Mouse (Mus musculus) urinary bladder, adult 2 months (tissue): ENCODE data around the gene Bean1. TPM values are rescaled to one million over a fixed set of nuclear protein-coding genes. Genes with fewer than 3 reads are reported as not detected.

ENCODE experiments used
- DNase-seq: peaks from one replicate; pipeline ENCODE4 v3.0.0; 2022; ENCODE audit warnings: low spot score
- polyA plus RNA-seq: library from polyadenylated mRNA; depleted of rRNA; stranded (reverse); fragments of >200 nt; gene quantifications from 2 replicates; pipeline ENCODE4 v1.2.3, GENCODE M21; 2012

Gene Bean1
- polyA plus RNA-seq, 1 experiment: 12.0 TPM

DNA sequence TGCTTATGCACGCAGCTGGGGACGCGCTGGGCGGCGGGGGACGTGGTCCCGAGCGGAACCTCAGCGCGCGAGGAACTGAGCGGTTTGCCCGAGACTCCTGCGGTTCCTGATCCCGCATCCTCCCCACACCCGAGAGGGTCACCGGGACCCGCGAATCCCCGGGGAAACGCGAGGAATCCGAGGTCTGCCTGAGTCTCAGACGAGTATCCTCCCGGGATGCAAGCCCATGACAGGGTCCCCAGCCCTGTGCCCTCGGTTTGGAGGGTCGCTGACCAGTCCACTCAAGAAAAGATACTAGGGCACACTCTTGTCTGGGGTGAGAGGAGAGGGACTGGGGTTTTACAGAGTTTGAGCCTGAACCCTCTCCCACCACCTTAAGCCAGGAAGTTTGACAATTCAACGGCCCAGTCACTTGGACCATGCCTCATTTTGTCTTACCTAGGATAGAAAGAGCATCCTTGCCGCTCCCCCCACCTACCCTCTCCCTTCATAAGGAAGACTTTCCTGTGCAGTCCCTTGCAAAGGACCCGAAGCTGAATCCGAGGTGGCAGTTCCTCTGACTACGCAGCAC, 893 bp downstream of the Bean1 start:
- no peak for DNase-seq

DNA sequence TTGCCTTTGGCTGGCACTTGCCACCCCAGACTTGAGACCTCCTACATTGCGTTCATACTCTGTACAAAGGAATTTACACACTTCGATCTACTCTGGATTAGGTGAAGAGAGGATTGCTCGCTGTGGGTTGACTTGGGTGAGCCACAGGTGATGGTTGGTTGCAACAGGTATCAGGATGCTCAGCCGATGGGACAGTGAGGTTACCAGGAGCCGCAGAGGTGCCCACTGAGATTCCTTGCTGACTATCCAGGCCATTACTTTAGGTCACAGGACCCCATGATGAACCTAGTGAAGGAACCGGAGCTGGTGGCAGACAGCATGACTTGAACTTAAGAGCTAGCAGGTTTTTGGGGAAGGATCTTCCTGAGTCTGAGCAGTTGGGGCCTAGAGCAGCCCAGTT, 2.2 kb downstream of the Bean1 start:
- no peak for DNase-seq

DNA sequence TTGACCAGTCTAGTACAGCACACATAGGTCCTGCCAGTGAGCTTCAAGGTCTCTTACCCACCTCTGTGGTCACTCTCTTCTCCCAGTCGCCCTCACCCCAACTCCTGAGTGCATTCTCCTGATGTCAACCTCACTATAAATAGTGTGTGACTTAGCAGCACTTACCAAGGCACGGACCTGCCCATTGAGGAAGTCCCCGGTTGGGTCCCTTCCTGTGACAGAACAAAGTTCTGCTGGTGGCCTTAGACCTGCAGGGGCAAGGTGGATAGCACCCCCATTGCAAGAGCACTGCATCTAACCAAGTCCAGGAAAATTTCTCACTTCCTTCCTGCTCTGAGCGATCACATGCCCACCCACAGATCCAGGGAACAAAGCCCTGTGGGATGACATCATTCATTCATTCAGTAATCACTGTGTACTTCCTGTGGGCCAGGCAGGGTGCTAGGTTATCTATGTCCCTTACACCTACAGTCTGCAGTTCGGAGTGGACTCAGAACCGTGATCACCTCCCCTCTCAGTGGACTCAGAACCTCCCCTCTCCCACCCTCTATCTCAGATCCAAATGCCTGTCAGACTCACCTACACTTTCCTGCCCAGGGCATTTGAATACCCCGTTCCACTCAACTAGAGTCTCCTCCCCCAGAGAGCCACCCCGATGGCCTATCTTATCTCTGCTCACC, 5.7 kb downstream of the Bean1 start:
- DNase-seq: no peak

DNA sequence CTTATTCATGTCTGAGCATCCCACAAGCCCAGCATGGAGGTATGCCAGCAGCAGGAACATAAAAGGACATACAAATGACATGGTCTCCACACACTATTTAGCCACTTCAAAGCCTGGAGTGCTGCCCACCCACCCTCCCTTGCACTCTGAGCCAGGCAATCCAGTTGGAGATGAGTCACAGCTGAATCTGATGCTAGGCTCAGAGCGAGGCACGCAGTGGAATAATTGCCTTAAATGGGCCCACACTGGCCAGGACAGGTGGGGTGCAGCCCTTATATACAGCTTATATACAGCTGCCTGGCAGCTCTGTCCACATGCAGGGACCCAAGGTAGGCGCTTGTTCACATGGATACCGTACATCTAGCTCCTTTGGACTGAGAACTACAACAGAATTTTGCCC, 6.8 kb downstream of the Bean1 start:
- no peak for DNase-seq

DNA sequence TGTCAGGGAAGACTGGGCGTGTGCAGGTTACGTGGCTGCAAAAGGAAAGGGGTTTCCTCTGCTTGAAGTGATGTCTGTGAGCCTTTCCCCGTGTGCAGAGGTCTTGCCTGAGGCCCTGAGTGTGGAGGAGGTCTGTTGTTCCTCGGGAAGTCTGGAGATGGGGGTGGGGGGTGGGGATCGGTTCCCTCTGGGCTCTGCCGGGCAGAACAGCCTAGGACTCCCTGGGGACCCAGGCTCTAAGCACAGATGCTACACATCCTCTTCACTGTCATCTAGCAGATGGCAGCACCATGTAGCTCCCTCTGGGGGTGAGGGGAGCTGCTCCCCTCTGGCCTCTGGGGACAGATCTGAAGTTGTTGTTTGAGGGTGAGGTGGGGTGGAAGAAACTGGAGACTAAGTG, 14.7 kb downstream of the Bean1 start:
- DNase-seq: no peak

DNA sequence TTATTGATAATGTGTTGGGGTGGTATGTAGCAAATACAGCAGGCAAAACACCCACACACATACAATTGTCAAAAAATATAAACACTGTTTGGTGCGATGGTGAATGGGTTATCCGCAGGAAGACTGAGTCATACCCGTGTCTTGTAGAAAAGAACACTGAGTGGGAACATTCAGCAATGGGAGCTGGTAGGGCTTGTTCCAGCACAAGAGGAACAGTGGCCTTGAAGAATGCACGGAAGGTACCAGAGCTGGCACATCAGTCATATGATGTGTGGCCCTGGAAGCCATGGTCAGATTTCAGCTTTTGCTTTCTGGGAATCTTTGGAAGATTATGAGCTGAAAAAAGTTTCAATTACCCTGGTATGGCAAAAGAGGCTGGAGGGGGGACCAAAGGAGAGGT, 16.6 kb downstream of the Bean1 start:
- DNase-seq: no peak

DNA sequence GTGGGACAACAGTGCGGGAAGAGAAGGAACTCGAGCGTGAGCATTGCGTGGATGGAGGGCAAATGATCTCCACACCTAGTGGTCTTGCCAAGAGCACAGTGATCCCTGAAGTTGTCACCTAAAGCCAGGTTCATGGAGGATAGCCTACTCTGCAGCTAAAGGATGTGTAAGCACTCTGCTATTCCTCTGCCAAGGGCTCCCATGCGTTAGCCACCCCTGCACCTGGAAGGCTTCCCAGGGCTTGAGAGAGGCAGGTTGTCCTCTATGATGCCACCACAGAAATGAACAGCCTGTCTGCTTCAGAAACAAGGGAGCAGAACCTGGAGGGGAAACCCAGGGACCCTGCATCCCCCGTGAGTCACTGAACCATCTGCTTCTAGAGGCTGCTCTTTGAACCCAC, 17.4 kb downstream of the Bean1 start:
- no peak for DNase-seq

DNA sequence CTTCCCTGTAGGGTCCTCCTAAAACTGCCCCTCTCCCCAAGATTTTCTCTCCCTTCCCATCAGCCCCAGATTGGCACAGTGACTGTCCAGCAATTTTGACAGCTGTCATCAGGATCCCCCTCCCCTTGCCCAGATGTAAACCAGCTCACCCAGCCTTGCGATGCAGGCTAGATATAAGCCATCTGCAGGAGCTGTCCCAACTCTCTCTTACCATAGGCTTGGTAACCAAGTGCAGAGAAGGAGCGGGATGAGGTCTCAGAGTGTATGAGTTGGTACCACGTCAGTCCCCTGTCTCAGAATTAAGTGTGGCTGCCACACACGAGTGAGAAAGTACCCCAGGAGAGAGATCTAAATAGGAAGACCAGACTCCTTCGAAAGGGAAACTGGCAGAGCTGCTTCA, 18.2 kb downstream of the Bean1 start:
- DNase-seq: no peak

DNA sequence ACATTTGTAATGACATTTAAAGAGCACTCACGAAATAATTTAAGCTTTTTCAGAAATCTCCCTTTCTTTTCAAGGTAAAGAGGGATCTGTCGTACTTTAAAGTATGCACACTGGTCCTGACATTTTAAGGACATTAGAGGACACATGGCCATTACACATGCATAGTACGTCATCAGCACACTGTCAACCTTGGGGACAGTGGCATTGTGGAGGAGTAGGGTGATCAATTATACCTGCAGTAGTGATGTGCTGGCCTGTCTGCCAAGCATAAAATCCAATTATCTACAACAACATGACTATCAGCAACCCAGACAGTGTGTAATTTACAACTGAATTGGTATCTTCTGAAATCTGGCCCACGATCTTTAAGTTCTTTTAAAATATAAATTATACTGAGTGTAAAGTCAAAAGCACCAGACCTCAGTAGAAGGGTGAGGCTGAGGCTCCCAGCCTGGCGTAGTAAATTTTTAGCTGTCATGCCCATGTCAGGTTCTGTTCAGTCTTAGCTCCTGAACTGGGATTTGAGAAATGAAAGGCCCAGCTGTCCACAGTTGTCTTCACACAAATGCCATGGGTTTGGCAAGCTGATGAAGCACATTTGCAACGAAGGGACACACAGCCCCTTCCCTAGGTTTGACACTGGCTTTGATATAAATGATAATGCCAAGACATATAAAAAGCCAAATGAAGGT, 20.7 kb downstream of the Bean1 start:
- no peak for DNase-seq

DNA sequence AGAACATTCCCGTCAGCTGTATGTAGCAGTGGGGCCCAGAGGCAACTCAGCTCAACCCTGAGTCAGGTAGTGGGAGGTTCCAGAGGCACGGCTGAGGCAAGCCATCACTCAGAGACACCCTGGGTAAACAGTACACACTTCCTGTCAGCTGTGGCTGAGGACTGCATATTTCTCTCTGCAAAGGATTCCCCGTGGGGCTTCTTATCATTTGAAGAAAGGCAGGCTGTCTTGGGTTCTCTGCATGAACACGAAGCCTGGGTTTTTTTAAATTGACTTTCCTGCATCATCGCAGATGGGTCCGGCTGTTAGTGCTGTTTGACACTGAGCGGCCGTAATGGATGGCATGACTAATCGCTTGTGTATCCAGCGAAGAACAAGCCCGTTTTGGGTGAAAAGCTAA, 21.3 kb downstream of the Bean1 start:
- no peak for DNase-seq

DNA sequence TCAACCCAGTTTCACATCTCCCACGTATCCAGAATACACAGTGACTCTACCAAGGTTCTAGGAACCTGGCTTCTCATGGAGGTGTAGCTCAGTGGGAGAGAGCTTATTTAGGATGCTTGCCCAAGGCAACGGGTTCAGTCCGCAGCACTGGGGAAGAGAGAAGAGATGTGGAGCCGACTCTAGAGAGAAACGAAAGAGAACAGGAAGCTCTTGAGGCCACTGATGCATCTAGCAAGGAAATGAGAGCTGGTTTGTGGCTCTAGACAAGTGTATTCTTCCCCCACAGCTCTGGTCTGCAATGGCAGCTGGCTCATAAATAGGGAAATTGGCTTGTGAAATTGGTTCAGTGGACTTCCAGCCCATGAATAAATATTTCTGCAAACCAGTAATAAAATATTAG, 29.6 kb downstream of the Bean1 start:
- DNase-seq: no peak

DNA sequence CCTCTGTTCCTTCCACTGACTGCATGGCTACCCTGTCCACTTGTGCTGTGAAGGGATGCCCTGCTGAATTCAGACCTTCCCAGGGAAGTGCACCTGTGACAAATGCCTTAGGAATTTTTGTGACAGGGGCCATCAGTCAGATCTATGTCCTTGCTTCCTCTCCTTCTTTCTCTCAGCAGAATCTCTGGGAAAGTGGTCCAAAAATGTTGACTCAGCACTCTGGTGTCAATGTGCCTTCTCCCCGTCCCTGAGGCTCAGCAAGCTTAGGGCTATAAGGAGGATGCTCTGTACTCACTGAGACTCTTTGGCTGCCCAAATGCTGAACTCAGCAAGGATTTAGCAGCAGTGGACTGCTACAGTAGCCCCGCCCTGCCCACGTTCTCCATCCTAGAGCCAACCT, 31.4 kb downstream of the Bean1 start:
- no peak for DNase-seq

DNA sequence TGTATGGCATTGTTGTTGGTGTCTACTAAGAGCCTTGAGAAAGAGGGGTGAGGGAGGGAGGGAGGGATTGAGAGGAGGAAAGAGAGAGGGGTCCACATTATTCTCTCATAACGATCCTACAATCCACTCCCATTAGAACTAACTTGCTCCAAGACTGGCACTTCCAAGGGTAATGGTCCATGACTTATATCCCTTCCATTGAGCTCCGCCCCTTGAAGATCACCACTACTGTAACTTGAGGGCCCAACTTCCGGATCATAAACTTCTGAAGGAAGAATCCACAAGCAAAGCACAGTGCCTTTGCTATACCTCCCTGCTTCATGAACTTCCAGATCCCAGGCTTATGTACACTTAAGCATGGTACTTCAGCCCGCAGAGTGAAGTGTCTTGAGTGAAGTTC, 32.1 kb downstream of the Bean1 start:
- no peak for DNase-seq

DNA sequence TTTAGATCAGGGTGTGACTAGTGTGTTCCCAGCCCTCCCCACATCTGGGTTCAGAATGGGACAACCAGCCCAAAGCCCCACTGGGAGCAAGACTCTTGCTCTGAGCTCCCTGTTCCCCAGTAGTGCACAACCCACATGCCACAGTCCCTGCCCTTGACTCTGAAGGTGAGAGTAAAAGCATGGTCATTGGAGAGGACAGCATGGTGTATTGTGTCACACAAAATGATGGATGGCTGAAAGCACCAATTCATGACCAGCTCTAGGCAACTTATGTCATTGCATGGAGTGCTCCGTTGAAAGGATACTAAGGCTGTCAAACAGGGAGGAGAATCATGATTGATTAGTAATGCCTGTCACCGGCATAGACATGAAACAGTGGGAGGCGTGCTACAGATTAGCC, 35.0 kb downstream of the Bean1 start:
- DNase-seq: no peak

DNA sequence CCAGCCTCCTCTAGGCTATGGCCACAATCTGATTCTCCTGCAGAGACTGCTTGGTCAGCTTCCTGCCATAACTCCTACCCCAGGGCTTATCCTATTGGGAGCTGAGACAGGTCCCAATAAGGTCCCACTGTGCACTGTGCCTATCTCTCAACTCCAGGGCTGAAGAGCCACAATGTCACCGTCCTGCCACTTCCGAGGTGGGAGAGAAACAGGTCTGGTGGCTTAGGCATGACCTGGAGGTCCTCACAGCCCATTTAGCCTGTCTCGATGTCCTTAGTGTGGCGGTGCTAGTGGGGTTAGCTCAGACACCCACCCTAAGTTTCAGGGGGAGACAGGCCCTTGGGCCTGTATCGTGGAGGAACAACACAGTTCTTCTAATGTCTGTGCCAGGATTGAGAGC, 47.4 kb downstream of the Bean1 start:
- DNase-seq: peak; percentile 12

DNA sequence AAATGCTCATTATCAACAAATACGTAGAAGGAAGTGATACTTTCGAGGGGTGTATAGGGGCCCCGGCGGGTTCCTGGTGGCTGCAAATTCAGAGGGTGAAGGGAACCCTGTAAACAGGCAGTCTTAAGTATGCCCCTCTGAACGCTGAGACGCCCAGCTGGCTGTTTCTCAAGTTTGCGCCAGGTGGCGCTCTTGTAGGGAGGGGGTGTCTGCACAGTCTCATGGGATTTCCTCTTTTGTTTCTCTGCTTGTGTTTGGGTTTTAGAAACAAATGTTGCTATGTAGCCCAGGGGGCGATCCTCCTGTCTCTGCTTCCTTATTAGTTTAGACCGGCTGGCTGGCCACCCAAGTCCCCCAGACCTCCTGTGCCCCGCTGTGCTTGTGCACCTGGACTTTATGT, 48.8 kb downstream of the Bean1 start:
- no peak for DNase-seq

DNA sequence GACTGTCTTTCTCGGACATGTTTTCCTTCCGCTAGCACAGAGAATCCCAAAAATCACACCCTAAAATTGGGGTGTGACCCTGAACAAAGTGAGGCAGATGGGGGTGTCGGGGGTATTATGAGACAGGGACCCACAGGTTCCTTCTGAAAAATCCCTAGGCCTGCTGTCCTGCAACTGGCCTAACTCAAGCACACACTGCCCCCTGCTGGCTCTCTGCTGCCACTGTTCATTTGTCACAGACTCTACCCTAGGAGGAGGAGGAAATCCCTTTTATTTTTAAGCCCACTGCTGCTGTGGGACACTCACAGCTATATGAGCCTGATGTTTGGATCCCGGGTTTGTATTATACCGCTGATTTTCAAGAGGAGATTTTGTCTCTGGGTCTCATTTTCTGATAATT, 49.6 kb downstream of the Bean1 start:
- peak; percentile 58 for DNase-seq

DNA sequence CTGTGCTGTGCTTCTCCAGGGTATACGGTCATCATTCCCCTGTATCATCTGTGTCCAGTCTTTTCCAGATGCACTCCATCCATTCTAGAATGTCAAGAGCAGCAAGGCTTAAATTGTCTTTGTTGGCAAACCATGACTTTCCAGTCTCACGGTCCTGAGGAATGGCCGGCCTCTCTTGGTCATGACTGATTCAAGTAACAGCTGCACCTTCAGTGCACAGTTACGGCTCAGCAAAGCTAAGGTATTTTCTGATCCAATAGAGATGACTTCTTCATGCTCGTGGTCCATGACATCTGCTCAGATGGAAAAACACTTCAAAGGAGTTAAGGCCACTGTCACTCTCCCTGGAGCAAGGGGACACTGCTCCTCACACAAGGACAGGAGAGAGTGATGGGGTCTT, 56.8 kb downstream of the Bean1 start:
- no peak for DNase-seq

DNA sequence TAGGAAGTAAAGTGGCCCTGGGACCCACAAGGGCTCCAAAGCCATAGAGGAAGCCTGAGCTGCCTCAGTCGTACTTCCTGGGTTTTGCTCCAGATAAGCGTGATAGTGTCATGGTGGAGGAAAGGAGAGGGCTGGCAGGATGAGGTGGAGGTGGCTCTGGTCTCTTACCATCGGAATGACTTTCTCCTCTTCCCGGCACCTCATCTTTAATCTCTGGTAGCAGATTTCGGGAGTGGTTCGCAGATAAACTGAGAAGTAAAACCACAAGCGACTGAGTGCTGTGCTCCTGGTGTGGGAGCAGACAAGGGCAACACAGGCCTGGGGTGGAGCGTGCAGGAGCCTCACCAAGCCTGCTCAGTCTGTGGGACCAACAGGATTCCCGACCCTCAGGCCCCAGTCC, 60.1 kb downstream of the Bean1 start:
- no peak for DNase-seq

DNA sequence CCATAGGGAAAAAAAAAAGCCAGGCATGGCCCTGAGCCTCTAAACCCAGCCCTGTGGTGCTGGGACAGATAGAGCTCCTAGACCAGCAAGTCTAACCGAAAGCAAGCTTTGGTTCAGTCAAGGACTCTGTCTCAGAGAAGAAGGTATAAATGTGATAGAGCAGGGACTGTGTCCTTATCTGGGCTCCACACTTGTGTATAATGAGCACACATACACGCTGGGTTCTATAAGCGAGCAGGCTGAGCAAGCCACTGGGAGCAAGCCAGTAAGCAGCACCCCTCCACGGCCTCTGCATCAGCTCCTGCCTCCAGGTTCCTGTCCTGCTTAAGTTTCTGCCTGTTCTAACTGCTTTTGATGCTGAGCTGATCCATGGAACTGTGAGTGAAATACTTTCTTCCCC, 61.8 kb downstream of the Bean1 start:
- DNase-seq: no peak

DNA sequence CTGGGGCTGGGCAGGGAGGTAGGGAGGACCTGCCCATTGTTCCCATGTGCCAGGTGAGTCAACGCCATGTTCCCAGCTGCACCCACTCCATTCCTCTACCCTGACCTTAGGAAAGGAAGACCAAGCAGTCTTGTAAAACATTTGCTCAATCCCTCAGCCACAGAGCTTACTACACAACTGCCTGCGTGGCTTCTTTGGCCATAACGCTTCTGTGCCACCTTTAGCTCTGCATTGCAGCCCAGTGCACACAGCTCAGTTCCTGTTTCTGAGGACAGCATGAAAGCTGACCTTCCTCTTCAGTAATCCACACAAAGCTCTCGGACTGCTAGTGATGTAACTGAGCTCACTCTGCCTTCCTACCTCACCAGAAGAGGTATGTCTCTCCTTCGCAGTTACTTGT, 62.7 kb downstream of the Bean1 start:
- no peak for DNase-seq

DNA sequence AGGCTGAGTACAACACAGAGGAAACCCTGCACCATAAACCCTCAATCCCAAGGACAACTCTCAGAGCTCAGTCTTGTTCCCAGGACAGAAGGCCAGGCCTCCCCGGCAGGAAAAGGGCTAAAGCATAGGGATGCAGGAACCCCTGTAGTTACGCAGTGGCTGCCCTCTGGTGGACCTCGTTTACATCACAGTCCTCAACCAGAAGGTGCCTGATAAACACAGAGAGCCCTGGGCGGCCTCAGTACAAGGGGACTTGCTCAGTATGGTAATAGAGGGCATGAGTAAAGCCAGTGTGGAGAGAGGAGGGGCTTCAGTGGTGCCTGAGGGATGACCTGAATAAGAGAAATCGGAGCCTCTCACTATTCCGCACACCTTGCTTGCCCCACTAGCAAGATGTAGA, 64.3 kb downstream of the Bean1 start:
- DNase-seq: no peak

DNA sequence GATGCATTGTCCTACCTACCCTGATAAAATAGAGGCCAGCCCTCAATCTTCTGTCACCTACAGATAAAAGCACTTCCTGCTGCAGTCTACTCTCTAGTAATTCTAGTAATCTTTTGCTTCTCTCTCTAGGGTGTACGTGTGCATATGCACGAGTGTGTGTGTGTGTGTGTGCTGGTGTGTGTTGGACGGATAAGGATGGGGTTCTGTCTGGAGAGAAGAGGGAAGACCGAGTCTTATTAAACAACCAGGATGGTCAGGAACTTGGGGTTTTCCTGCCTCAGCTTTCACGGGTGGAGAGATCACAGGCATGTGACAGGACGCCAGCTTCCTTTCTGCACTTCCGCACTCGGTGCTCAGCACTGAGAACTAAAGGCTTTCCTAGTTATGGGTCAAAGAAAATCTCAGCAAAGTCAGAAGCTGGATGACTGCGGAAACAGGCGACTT, 69.2 kb downstream of the Bean1 start:
- DNase-seq: no peak
